Mouse (Mus musculus): ENCODE data around the gene Hist1h4f. TPM values are rescaled to one million over a fixed set of nuclear protein-coding genes. Genes with fewer than 3 reads are reported as not detected.
"Not testable (repeated sequence)": the region's sequence is repeated elsewhere in the genome, so short reads cannot be mapped to it uniquely, and the experiment has no call there.

Gene Hist1h4f
- polyA plus RNA-seq, 1 experiment from 2014 or later, result not detected

- Histone ChIP-seq H3K4me1 (replicated peaks; ENCODE audit: control insufficient read depth, insufficient read depth, low read length) (peaks cover 28% of the 10 kb centered on the region), H3K4me2 (ENCODE audit: low read length) (peak overlapping the region; percentile 75), H3K9ac (replicated peaks; ENCODE audit: low read depth, low read length) (no peak overlapping the region; the same call in 1 of the 2 replicates), H3K36me3 (ENCODE audit: control insufficient read depth, insufficient read depth) (no peaks in the 10 kb centered on the region), H3K27me3 (replicated peaks; ENCODE audit: control insufficient read depth, insufficient read depth, low read length) (no peaks in the 10 kb centered on the region), H3K27ac (ENCODE audit: low read length) (no peak overlapping the region), H3K9me3 (ENCODE audit: control insufficient read depth, low read length) (no peaks in the 10 kb centered on the region), H3K4me3 (replicated peaks; ENCODE audit: low read length) (peak overlapping the region; percentile 49)
- ATAC-seq, result no peak
- WGBS, result 35% methylated on average over 6 of the region's 6 CpGs
These were observed 25.6 kb upstream of the Hist1h4f start for GRCm38 (mm10) chr13:23576906-23577639.

GRCm38 (mm10) chr13:23576351-23576881 lies 25.0 kb upstream of the Hist1h4f start:
- Histone ChIP-seq H3K4me3 (replicated peaks; ENCODE audit: low read length) (peak overlapping the region; percentile 49), H3K9ac (replicated peaks; ENCODE audit: low read depth, low read length) (peak overlapping the region; percentile 64), H3K4me2 (ENCODE audit: low read length) (peak overlapping the region; percentile 75), H3K4me1 (replicated peaks; ENCODE audit: control insufficient read depth, insufficient read depth, low read length) (peaks cover 24% of the 10 kb centered on the region), H3K27me3 (replicated peaks; ENCODE audit: control insufficient read depth, insufficient read depth, low read length) (no peaks in the 10 kb centered on the region), H3K27ac (ENCODE audit: low read length) (peak overlapping the region; percentile 1; the same call in 1 of the 2 replicates), H3K36me3 (ENCODE audit: control insufficient read depth, insufficient read depth) (no peaks in the 10 kb centered on the region), H3K9me3 (ENCODE audit: control insufficient read depth, low read length) (no peaks in the 10 kb centered on the region)
- ATAC-seq, result no peak
- 2% methylated on average over 7 of the region's 7 CpGs for WGBS

- not testable (repeated sequence) for H3K27me3 ChIP-seq (replicated peaks; ENCODE audit: control insufficient read depth, insufficient read depth, low read length); ATAC-seq; H3K9me3 ChIP-seq (ENCODE audit: control insufficient read depth, low read length); H3K36me3 ChIP-seq (ENCODE audit: control insufficient read depth, insufficient read depth)
- H3K9ac ChIP-seq (replicated peaks; ENCODE audit: low read depth, low read length), result peak overlapping the region; percentile 64
- peak overlapping the region; percentile 49 for H3K4me3 ChIP-seq (replicated peaks; ENCODE audit: low read length)
- H3K4me1 ChIP-seq (replicated peaks; ENCODE audit: control insufficient read depth, insufficient read depth, low read length), result peaks cover 24% of the 10 kb centered on the region
- peak overlapping the region; percentile 75 for H3K4me2 ChIP-seq (ENCODE audit: low read length)
- H3K27ac ChIP-seq (ENCODE audit: low read length), result peak overlapping the region; percentile 78
- WGBS, result 0% methylated on average over 10 of the region's 40 CpGs
These were observed 24.4 kb upstream of the Hist1h4f start for GRCm38 (mm10) chr13:23575864-23576313.

GRCm38 (mm10) chr13:23575271-23575851 lies 23.9 kb upstream of the Hist1h4f start, which contains the start of gene Hist1h3d:
Gene Hist1h3d (plus strand): TSS chr13:23575763.
- H3K9ac ChIP-seq (replicated peaks; ENCODE audit: low read depth, low read length), result peak within 1 kb of the TSS; percentile 64
- ATAC-seq, result peak; percentile 45
- under 1% methylated on average over 14 of the region's 18 CpGs for WGBS
- no peaks in the 10 kb centered on the region for H3K27me3 ChIP-seq (replicated peaks; ENCODE audit: control insufficient read depth, insufficient read depth, low read length)
- H3K4me3 ChIP-seq (replicated peaks; ENCODE audit: low read length), result peak within 1 kb of the TSS; percentile 49
- peak within 1 kb of the TSS; percentile 86 for H3K27ac ChIP-seq (ENCODE audit: low read length)
- H3K36me3 ChIP-seq (ENCODE audit: control insufficient read depth, insufficient read depth), result no peaks in the 10 kb centered on the region
- H3K4me2 ChIP-seq (ENCODE audit: low read length), result peak within 1 kb of the TSS; percentile 75
- no peaks in the 10 kb centered on the region for H3K9me3 ChIP-seq (ENCODE audit: control insufficient read depth, low read length)
- H3K4me1 ChIP-seq (replicated peaks; ENCODE audit: control insufficient read depth, insufficient read depth, low read length), result peaks cover 24% of the 10 kb centered on the region

GRCm38 (mm10) chr13:23574546-23575170 lies 23.2 kb upstream of the Hist1h4f start:
- Histone ChIP-seq H3K4me1 (replicated peaks; ENCODE audit: control insufficient read depth, insufficient read depth, low read length) (peaks cover 27% of the 10 kb centered on the region), H3K4me3 (replicated peaks; ENCODE audit: low read length) (peak overlapping the region; percentile 41), H3K27ac (ENCODE audit: low read length) (peak overlapping the region; percentile 86), H3K4me2 (ENCODE audit: low read length) (peak overlapping the region; percentile 57)
- 2% methylated on average over 6 of the region's 39 CpGs for WGBS
- ATAC-seq; H3K36me3 ChIP-seq (ENCODE audit: control insufficient read depth, insufficient read depth); H3K27me3 ChIP-seq (replicated peaks; ENCODE audit: control insufficient read depth, insufficient read depth, low read length); H3K9me3 ChIP-seq (ENCODE audit: control insufficient read depth, low read length); H3K9ac ChIP-seq (replicated peaks; ENCODE audit: low read depth, low read length): not testable (repeated sequence)

- under 1% methylated on average over 21 of the region's 42 CpGs for WGBS
- ATAC-seq, result peak; percentile 90
- peak within 1 kb of the TSS; percentile 42 for H3K9ac ChIP-seq (replicated peaks; ENCODE audit: low read depth, low read length)
These were observed 22.6 kb upstream of the Hist1h4f start, which contains the start of the genes Hist1h2bf and Hist1h2ad for GRCm38 (mm10) chr13:23573898-23574524. Gene Hist1h2bf (minus strand): TSS chr13:23574196. Gene Hist1h2ad (plus strand): TSS chr13:23574381.

GRCm38 (mm10) chr13:23573034-23573897 lies 21.8 kb upstream of the Hist1h4f start:
- Histone ChIP-seq H3K4me1 (replicated peaks; ENCODE audit: control insufficient read depth, insufficient read depth, low read length) (peaks cover 27% of the 10 kb centered on the region), H3K4me3 (replicated peaks; ENCODE audit: low read length) (peak overlapping the region; percentile 41), H3K9ac (replicated peaks; ENCODE audit: low read depth, low read length) (peak overlapping the region; percentile 42), H3K27ac (ENCODE audit: low read length) (peak overlapping the region; percentile 85), H3K4me2 (ENCODE audit: low read length) (peak overlapping the region; percentile 53)
- H3K27me3 ChIP-seq (replicated peaks; ENCODE audit: control insufficient read depth, insufficient read depth, low read length); ATAC-seq; H3K36me3 ChIP-seq (ENCODE audit: control insufficient read depth, insufficient read depth); H3K9me3 ChIP-seq (ENCODE audit: control insufficient read depth, low read length): not testable (repeated sequence)
- 5% methylated on average over 18 of the region's 20 CpGs for WGBS

More at GRCm38 (mm10) chr13:23573898-23574524, 22.6 kb upstream of the Hist1h4f start, which contains the start of the genes Hist1h2bf and Hist1h2ad:
- Histone ChIP-seq H3K4me2 (ENCODE audit: low read length) (peak within 1 kb of the TSS; percentile 75), H3K4me3 (replicated peaks; ENCODE audit: low read length) (peak within 1 kb of the TSS; percentile 41), H3K27ac (ENCODE audit: low read length) (peak within 1 kb of the TSS; percentile 86), H3K4me1 (replicated peaks; ENCODE audit: control insufficient read depth, insufficient read depth, low read length) (peaks cover 27% of the 10 kb centered on the region)
- H3K27me3 ChIP-seq (replicated peaks; ENCODE audit: control insufficient read depth, insufficient read depth, low read length); H3K9me3 ChIP-seq (ENCODE audit: control insufficient read depth, low read length); H3K36me3 ChIP-seq (ENCODE audit: control insufficient read depth, insufficient read depth): not testable (repeated sequence)

Measured in forebrain, embryonic 16.5 days (tissue).